Mouse (Mus musculus) kidney, adult 2 months (tissue): ENCODE measurements around the gene Rfx2.

Source experiments
- CTCF ChIP-seq: fragments of 200-500 bp; conservative IDR thresholded peaks from 2 replicates; pipeline ENCODE4 v1.5.1; 2011; ENCODE audit warnings: low read depth, mild to moderate bottlenecking, control low read depth, low read length, moderate library complexity, mixed read lengths; ENCODE audit not compliant: insufficient read depth, insufficient read length
- POLR2A ChIP-seq: fragments of 200-500 bp; IDR thresholded peaks from one replicate; pipeline ENCODE4 v1.6.1; 2011; ENCODE audit warnings: low read depth, low read length, control low read depth

DNA sequence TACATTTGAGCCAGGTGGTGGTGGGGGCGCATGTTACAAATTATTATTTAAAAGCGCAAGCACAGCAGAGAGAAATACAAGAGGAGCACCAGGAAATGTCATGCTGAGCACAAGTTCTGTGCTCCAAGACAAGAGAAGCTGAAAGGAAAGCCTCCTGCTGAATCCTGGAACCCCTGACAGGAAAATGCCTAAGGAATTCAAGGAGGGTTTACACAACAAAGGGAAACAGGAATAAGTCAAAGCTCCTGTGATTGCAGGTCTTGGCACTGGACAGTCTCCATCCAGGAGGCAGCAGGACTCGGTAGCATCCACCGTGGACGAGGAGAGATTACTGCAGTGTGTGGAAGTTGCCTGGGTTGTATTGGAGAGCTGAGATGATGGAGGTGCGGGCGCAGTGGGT, 35.3 kb upstream of the Rfx2 start:
- no peak for TF ChIP-seq CTCF
- TF ChIP-seq POLR2A: no peak
